Mouse (Mus musculus) right cerebral cortex, adult 2 months (tissue): Measurements from ENCODE around the gene Pafah1b3.

ENCODE experiments used
- DNase-seq, 2 experiments: peaks; one replicate each; pipeline ENCODE4 v3.0.0; 2021 to 2022; ENCODE audit warnings: low spot score in 2 of 2

Pafah1b3 gene

DNA sequence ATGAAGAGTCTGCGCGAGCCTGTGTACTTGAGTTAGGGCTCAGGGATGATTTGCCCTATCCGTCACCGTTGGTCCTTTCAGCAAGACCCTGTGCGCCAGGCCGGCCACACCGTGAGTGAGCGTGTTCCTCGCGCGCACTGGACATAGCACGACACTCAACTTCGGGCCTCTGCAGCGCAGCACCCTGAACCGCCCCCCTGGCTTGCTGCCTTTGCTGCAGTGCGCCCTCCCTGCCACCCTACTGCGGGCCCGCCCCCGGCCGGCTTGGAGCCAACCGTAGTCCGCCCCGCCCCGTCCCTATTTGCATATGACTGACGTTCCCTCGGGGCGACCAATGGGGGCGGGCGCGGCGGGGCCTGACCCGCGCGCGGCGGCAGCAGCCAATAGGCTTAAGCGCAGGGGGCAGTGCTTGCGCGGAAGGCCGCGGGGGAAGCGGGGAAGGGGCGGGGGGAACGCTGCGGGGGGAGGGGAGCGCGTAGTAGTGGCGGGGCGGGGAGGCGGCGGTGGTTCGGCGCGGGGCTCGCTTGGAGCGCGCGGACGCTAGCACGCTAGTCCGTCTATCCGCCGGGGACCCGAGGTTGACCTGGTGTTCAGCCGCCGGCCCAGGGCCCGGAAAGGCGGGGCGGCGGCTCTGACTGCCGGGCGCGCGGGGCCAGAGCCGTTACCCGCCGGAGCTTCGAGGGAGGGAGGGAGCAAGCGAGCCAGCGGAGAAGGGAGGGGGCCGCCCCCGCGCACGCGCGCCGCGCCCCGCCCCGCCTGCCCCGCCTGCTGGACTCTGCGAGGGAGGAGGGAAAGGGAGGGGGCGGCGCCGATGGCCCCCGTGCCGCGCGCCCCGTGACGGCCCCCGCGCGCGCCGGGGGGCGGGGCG, 15.8 kb downstream of the Pafah1b3 start:
- peak; percentile 94 for DNase-seq

DNA sequence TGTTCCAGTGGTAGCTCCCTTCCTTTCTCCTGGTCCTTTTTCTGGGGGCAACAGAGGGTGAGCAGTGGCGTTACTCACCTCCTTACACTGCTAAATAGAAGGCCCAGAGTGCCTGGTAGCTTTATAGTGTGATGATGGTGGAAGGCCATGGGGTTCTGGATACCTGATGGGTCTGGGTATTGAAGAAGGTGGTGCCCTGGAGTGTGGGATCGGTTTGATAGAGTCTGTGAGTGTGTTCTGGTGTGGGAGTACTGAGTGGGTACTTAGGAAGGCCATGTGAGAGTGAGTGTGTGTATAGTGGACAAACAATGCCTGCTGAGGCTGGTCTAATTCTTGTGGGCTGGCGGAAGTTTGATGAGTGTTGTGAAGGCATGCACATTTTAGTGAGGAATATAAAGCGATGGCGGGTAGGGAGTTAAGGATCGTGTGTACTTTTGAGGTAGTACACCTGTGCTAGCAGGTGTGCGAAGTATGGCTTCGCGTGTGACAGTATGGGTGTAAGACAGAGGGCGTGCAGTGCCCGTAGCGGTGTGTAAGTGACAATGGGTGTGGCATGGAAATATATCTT, 16.5 kb downstream of the Pafah1b3 start:
- no peak for DNase-seq

DNA sequence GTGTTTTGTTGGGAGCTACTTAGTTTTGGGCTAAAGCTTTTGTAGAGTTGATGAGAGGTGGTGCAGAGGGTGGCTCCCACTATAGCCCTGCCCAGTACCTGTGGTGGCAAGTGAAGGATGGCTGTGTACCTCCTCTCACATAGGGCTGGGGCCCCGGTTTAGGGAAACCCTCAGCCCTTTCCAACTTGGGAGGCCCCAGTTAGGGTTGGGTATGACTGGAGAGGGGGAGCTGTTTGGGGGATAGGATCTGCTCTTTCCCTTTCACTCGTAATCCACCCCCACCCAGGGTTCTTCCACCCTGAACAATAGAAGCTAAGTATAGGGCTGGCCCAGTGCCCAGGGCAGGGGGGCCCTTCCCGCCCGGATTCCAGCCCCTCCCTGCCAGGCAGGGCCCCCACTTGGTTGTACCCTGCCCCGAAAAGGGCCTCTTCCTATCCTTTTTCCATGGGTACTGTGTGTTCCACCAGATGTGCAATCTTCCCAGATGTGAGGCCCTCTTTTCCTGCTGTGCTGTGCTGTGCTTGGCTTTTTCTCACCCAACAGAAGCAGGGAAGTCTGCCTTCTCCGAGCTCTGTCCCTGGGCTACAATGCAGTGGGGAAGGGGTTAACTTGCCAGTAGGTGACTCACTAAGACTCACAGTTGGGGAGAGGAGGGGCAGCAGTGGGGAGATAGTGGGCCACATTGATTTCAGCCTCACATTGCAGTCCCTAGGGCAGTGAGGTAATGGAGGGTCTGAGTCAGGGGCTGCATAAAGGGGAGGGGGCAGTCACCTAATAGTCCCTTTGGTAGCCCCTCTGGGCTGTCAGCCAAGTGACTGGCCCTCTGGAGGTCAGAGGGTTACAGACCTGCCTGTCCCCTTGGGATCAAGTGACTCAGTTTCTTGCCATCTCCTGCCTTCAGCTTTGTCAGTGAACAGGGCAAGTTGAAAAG, 17.7 kb downstream of the Pafah1b3 start:
- peak in 1 of 2 experiments; percentile 50 for DNase-seq

DNA sequence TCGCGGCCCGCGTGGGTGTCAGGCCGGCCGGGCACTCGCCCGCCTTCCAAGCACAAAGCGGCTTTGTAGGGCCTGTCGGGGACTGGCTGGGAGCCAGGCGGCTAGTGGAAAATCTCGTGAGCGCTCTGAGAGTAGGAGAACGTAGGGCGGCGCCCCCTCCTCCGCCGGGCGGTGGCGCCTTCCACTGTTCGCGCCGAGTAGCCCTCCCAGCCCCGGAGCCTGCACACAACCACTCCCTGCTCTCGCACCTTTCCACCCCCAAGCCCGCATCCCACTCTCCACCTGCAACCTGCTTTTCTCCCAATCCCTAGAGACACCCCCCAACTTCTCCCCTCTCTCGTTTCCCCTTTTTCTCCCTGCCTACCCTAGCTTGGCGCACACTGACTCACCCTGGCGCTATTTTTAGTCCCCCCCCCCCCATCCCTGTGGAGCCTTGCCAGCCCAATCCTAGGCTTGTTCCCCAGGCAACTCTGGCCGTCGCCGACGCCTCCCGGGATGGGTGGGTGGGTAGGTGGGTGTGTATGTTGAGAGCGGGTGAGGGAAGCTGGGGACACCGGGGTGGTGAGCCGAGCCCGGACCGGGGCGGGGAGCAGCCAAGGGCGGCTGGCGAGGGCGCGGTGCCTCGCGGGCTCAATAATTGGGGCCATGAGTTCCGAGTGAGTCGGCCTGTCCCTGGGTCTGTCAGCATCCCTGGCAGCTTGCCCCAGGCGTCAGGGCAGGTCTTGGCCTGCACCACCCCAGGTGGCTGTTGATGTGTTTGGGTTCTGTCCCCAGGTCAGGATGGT, 18.5 kb downstream of the Pafah1b3 start:
- peak; percentile 90 to 93 for DNase-seq

DNA sequence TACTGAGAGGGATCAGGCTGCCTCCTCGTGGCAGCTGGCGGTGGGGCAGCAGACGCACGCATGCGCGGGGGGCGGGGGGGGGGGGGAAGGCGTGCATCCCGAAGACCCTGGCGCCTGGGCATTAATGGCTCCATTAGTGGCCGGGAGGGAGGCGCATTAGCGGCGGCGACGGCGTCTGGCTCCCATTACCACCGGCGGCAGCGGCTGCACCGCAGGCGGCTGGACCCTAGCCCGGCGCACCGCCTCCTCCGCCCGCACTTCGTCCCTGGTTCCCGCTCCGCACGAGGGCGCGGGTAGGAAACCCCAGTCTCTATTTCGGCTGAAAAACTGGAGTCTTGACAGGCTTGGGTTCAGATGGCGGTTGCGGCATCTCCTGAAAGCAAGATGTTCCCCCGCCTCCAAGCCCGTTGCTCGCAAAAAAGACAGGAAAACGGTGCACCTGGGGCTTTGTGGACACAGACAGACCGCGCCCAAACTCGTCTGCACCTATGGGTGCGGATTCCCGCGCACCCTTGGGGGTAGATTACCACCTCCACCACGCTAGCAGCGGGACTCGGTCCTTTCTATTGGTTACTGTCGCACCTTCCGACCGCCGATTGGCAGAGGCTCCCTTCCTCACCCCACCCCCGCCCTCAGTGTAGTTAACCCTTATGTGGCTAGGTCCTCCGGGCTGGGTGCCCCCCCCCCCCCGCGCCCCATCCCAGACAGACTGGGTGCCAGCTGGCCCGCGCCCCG, 19.3 kb downstream of the Pafah1b3 start:
- DNase-seq = peak; percentile 82 to 84

DNA sequence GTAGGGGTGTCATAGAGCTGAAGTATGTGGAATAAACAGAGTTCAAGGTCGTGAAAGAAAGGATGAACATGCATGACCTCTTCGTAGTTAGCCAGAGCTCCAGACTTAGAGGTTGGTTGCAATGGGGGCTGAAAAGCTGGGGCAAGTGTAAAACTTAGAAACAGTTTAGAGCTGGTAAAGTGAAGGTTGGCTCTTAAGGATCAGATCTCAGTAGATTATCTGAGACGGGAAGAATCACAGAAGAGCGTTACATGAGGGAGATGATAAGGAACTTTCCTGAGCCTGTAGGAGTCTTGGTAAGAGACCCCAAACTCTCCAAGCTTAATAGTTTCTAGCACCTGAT, 19.8 kb downstream of the Pafah1b3 start:
- DNase-seq = no peak

DNA sequence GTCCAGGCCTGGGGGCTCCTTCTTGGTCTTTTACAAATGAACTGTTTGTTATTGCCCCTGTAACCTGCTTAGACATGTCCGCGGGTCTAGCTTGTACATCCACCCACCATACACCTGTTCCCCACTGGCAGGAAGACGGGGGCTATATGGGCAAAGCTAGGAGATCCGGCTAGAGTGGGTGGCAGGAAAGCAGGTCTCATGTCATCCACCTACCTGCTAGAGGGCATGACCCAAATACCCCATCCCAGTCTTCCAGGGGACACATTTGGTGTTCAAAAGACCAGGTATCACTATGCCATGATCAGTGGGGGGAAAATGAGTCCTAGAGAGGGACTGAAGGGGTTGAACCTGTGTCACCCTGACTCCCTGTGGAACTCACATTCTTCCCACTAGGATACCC, 20.4 kb downstream of the Pafah1b3 start:
- DNase-seq = no peak

DNA sequence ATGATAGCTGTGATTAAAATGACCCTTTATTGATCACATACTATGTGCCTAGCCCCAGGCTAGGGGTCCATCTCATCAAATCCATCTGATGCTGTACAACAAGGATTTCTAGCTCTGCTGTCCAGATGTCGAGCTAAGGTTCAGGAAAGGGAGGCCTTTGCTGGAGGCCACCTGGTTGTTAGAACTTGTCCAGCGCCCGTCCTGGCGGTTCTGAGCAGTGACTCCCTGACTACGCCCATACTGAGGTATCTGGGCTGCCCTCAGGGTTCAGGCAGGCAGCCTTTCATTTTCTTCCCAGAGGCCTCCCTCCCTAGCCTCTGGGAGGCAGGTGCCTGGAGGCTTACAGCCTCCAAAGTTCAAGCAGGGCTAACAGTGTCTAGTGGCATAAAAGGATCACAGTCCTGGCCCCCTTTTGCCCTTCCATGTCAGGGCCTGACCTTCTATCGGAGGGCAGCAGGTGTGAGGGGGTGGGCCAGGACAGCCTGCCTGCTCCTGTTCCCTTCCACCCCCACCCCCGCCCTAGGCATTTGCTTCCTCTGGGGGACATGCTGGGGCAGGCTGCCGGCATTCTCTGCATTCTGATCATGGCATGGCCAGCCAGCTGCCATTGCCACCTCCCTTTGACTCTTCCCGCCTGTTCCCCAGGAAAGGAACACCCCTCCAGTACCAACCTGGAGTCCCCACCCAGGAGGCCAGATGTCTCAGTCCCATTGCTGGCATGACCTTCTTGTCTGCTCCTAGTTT, 22.1 kb downstream of the Pafah1b3 start:
- DNase-seq = no peak

DNA sequence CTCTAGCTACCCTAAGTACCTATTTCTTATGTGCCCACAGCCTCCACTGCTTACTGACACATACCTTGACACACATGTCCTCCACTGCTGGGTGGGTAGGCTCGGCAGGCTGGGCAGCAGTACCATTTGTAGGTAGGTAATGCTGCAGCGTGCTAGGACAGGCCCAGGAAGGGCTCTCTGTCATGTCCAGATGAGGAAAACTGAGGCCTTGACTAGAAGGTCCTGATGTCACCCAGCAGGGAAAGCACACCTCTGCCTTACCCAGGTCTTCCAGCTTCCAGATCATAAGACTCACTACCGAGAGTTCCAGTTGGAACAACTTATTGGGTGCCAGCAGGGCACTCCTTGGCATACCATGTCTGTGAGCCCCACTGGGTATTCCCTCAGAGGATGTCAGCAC, 22.8 kb downstream of the Pafah1b3 start:
- no peak for DNase-seq

DNA sequence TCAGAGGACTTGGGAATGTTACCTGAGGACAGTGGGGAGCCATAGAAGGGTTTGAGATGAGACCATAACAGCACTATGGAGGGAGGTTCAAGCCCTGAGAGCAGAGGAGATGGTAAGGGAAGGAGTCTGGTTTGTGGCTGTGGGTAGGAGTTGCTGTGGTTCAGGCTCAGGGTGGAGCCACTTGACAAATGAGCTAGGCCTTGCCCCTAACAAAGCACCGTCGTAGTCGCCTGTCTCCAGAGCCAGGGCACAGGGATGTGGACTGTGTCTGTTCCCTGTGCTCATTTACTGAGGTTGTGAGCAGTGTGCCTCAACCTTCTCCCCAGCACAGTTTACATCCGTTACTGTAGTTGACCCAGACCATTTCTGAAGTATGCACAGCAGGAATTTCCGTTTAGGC, 23.2 kb downstream of the Pafah1b3 start:
- no peak for DNase-seq

DNA sequence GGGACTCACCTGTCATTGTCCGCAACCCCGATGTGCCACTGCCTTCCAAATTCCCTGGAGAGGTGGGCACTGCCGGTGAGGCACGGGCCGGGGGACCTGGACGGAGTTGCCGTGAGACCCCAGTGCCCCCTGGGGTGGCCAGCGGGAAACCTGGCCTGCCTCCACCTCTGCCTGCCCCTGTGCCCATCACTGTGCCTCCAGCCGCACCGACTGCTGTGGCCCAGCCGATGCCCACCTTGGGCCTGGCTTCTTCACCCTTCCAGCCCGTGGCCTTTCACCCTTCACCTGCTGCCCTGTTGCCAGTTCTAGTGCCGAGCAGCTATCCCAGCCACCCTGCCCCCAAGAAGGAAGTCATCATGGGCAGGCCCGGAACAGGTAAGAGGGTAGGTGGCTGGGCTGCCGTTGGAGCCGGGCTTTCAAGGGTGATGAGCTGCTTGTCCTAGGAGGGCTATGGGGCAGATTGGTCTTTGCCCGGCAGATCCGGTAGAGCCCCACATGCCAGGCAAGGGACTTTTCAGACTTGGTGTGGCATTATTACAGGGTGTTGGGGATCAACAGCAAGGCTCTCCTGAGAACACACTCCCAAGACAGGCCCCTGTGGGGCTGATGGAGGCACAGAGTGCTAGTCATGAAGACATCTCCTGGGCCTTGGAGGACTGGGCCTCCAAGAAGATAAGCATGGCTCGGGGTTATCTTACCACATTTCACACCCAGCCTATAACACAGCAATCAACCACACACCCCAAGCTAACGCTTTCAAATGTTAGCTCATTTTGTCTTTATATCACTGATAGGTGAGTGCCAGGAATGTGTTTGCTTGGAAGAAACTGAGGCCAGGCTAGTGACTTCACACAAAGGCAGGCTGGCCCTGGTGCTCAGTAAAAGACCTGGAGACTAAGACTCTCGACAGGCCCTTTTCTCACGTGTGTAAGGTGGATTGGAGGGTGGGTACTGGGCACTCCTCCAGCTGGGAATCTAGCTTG, 24.2 kb downstream of the Pafah1b3 start:
- DNase-seq = no peak

DNA sequence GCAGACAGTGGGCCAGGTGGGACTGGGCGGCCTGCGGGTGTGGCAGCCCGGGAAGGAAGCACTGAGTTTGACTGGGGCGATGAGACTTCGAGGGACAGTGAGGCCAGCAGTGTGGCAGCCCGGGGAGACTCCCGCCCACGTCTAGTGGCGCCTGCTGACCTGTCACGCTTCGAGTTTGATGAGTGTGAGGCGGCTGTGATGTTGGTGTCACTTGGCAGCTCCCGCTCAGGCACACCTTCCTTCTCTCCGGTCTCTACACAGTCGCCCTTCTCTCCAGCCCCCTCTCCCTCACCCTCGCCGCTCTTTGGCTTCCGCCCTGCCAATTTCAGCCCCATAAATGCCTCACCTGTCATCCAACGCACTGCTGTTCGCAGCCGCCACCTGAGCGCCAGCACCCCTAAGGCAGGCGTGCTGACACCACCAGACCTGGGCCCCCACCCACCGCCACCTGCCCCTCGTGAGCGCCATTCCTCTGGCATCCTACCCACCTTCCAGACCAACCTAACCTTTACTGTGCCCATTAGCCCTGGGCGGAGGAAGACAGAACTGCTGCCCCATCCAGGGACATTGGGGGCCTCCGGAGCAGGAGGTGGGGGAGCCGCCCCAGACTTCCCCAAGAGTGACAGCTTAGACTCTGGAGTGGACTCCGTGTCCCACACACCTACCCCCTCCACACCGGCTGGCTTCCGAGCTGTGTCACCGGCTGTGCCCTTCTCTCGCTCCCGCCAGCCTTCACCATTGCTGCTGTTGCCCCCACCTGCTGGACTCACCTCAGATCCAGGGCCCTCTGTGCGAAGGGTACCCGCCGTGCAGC, 25.1 kb downstream of the Pafah1b3 start:
- DNase-seq = no peak

DNA sequence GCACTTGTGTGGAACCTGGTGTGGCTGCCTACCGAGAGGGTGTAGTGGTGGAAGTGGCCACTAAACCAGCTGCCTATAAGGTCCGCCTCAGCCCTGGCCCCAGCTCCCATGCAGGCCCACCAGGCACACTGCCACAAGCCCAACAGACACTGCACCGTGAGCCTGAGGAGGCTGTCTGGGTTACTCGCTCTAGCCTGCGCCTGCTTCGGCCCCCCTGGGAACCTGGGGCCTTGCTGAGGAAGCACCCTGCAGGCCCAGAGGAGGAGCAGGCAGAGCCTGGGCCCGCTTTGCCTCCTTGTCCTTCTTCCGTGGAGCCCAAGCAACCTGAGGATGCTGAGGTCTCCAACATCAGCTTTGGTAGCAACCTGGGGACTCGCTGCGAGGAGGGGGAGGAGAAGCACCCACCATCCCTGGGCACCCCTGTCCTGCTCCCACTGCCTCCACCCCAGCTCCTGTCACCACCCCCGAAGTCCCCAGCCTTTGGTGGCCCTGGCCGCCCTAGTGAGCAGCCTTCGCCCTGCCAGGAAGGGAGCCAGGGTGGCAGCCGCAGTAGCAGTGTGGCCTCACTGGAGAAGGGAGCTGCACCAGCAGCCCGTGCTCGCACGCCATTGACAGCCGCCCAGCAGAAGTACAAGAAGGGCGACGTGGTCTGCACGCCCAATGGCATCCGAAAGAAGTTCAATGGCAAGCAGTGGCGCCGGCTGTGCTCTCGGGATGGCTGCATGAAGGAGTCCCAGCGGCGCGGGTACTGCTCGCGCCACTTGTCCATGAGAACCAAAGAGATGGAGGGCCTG, 25.9 kb downstream of the Pafah1b3 start:
- no peak for DNase-seq

DNA sequence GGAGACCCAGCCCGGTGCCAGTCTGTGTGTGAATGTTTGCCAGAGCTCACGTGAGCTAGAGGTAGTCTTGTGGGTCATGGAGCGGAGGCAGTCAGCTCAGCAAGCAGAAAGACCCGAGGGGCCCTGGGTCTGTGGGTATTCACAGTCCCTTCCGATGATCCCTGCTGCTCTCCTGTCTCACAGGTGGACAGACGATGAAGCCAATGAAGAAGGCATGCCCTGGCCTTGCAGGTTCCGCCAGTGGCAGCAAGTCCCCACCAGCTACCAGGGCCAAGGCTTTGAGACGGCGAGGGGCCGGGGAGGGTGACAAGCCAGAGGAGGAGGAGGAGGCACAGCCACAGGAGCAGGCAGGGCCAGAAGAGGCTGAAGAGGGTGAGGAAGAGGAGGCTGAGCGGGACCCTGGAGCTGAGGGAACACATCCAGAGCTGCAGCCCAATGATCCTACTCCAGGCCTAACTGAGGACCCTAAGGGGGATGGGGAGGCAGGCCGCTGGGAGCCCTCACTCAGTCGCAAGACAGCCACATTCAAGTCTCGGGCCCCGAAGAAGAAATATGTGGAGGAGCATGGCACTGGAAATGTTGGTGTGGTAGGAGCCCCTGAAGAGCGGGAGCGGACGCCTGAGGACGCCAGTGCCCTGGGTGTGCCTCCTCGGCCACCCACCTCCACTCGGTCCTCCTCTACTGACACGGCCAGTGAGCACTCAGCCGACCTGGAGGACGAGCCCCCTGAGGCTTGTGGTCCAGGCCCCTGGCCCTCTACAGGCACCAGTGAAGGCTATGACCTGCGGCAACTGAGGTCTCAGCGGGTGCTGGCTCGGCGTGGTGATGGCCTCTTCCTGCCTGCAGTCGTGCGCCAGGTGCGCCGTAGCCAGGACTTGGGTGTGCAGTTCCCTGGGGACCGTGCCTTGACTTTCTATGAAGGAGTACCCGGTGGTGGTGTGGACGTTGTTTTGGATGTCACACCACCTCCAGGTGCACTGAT, 26.8 kb downstream of the Pafah1b3 start:
- no peak for DNase-seq

DNA sequence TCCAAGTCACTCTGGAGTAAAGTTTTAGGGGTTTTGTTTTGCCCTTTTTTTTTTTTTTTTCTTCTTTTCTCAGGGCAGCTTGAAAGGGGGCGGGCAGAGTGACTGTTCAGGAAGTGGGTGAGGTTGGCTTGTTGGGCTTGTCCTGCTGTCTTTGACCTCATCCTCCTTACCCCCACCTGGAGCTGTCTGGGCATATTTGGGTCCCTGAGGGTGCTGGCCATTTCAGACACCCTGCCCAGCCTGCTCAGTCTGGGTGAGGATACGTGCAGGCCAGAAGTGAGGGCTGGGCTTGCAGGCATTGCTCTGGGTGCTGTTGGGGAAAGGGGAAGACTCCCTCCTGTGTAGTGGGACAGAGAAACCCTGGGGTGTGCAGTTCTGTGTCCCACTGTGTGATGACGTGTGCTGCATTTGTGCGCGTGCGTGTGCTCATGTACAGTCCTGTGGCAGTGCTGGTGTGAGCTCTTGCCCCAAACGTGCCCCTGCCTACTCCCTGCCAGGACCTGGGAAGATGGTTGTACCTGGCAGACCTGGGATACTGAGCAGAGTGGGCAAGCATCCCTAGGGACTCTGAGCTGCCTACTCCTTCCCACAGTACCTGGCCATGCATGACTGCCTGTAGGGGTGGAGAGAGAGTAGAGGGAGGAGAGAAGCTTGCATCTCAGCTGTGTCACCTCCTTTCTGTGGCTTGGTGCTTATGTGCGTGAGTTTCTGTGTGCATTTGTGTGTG, 28.1 kb downstream of the Pafah1b3 start:
- no peak for DNase-seq
